Mouse (Mus musculus) kidney, postnatal 14 days (tissue): Measurements from ENCODE around the gene Spout1.
A peak's percentile ranks its signal among the peaks of the same experiment; 100 is the strongest.
"Not testable (repeated sequence)": the region's sequence is repeated elsewhere in the genome, so short reads cannot be mapped to it uniquely, and the experiment has no call there.

ENCODE experiments used
- DNase-seq: peaks from one replicate; pipeline ENCODE4 v3.0.0; 2022; ENCODE audit warnings: mixed read lengths

The Spout1 gene

DNA sequence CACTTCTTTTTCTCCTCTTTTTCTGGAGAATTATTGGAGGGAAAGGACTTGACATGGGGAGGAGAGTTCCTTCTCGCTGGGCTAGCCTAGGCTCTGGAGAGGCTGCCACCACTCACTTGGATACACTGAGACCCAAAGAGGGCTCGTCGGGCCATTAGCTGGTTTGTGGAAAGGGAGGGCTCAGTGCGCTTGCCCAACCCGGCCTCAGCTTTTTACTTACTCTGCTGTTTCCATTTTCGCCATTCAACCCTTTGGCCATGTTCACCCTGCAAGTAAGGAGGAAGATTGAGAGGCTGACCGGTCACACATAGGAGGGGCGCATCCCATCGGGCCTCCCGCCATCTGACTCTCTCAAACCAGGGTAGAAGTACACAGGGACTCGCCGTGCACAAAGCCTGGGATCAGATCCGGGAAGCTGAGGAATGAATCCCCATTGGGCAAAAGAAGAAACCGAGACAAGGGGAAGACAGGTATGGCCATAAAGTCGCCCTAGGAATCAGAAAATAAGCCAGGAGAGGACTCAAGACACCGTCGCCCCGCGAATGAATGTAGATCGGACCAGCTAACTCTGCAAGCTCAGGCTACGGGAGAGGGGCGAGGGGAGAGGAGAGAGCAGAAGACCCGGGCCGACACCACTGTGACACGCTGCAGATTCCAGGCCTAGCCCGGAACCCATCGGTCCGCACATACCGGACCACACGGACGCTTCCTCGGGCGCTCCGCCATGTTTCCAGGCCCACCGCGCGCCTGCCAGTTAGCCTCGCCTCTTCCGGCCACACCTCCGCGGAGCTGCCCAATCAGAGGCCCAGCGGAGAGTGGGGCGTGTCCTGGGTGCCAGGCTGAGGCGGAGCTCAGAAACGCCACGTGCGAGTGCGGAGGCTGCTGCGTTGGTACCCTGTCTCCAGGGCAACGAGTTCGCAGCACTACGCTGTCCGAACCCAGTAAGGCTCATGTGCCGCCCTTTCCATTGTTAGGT, at the start of gene Spout1:
Gene Spout1, minus strand, starts transcription at position 760 of the 976 bp plus-strand sequence.
- peak; percentile 96 for DNase-seq

- no peak for DNase-seq
Observed at GRCm38 (mm10) chr2:30216293-30216692, 38.0 kb upstream of the Spout1 start.

- DNase-seq, result peak; percentile 48
Observed at GRCm38 (mm10) chr2:30215493-30215892, 37.2 kb upstream of the Spout1 start.

GRCm38 (mm10) chr2:30214745-30215144, 36.5 kb upstream of the Spout1 start:
- DNase-seq, result no peak

- peak; percentile 36 for DNase-seq
Observed at GRCm38 (mm10) chr2:30212951-30213350, 34.7 kb upstream of the Spout1 start.

DNA sequence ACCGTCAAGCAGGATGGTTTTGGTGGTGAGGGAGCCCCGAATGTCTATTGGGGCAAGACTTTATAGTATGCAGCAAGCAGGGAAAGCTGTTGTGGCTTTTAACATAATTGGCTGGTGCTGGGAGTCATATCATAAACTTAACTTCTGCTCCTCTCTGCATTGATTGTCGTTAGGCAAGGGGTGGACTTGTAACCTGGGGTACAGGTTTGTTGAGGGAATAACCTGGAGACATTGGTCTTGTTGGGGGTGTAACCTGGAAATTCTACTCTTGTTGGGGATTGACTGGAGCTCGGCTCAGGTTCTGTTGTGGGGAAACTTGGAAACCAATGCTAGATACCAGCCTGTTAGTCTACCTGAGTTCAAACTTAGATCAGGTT, 33.9 kb upstream of the Spout1 start:
- DNase-seq, result no peak

DNA sequence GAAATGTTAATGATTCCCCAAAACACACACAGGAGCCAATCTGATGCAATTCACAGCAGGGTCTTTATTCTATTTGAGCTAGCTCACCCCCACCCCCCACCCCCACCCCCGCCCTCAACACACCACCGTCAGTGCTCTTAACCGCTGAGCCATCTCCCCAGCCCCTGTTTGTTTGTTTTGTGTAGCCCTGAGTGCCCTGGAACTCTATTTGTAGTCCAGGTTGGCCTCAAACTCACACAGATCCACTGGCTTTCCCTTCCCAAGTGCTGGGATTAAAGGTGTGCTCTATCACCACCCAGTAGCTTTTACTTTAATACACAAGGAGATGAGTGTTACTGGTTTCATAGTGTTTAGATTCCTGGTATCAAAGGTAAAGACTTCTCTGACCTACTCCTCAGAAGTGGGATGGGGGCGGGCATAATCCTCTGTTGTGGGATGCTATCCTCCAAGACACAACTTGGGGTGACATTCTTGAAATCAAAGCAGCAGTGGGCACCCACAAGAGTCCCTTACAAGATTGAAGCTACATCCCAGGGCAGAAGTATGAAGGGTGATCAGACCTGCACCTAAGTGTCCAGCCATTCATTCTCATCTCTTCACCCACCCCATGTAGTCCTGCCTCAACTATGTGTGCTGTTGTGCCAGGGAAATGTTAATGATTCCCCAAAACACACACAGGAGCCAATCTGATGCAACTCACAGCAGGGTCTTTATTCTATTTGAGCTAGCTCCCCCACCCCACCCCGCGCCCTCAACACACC, 33.3 kb upstream of the Spout1 start:
- DNase-seq, result no peak

DNA sequence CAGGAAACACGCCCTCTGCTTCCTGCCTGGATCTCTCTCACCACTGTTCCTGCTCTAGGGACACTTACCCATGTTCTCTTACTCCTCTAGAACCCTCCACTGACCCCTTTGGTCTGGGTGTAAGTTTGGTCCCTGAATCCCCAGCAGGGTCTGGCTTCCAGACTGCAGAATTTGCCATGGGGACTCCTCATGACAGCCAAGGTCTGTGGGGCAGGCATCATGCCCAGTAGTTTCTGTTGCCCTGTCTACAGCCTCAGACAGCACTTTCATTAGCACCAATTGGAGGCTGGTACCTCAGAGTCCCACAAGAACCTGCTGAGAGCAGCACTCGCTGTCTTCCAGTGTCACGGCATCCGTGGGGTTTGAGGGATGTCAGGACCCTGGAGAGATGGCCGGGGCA, 29.6 kb upstream of the Spout1 start:
- no peak for DNase-seq

GRCm38 (mm10) chr2:30207401-30207800, 29.1 kb upstream of the Spout1 start:
- no peak for DNase-seq

DNA sequence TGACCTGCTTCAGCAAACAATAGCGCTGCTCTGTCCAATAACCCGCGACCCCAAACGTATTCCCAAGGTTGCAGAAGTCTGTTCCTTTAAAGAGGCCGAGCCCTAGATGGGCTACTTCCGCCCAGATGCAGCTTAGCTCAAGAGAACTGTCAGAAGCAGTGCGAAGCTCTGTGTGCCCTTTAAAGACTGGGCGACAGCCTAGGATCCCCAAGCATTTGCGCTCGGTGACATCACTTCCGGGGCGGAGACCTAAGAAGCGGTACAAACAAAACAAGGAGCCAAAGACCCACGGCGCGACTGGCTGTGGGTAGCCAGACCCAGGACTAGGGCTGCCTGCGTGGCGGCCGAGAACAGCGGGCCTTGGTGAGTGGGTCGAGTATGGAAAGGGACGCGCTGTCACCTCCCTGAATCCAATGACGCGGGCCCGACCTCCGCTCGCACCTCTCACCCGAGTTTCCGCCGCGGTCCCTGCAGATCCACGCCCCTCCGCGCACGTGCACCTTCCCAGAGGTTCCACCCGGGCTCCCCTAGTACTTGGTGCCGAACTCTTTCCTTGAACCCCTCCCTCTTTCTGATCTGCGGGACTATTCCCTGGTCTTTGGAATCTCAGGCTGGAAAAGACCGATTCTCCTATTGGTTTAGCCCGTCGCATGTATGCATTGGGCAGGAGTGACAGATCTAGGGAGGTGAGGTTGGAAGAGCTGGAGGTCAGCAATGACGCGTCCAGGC, 27.5 kb upstream of the Spout1 start, which contains the start of gene Kyat1:
Gene Kyat1, minus strand, starts transcription at position 219 of the 729 bp plus-strand sequence.
- DNase-seq, result peak; percentile 96

DNA sequence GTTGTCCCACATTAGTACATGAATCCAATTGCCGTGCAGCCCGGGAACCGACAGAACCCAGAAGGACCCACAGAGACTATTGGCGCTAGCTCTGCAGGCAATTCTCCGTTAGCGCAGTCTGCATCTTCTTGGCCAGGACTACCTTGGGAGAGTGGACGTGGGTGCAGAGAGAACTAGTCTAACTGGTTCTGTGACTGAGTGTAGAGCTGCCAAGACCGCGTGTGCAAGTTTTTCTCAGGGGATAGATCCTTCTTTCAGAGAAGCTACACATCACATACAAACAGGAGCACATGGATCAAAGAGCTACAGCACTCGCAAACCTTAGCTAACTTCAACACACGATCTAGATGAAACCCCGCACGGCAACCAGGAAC, 27.0 kb upstream of the Spout1 start:
- no peak for DNase-seq

DNA sequence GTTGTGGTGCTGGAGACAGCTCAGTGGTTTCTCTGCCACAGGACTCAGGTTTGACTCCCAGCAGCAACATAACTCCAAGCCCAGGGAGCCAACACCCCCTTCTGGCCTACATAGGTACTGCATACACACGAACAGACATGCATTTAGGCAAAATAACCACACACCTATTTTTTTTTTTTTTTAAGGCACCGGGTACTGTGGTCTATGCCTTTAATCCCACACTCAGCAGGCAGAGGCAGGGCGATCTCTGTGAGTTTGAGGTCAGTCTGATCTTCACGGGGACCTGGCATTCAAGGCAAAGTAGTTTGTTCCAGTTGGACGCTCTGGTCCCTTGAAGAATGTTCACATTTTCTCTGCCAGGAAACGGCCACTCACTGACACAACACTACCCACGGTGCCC, 25.2 kb upstream of the Spout1 start:
- DNase-seq, result no peak

GRCm38 (mm10) chr2:30200388-30200925, 22.2 kb upstream of the Spout1 start:
- no peak for DNase-seq

- DNase-seq, result no peak
Observed at GRCm38 (mm10) chr2:30199984-30200383, 21.7 kb upstream of the Spout1 start.

- peak; percentile 64 for DNase-seq
Observed at GRCm38 (mm10) chr2:30198021-30198420, 19.8 kb upstream of the Spout1 start.

- no peak for DNase-seq
Observed at GRCm38 (mm10) chr2:30194656-30195055, 16.4 kb upstream of the Spout1 start.

GRCm38 (mm10) chr2:30191790-30192580, 13.7 kb upstream of the Spout1 start:
- DNase-seq, result peak; percentile 62

DNA sequence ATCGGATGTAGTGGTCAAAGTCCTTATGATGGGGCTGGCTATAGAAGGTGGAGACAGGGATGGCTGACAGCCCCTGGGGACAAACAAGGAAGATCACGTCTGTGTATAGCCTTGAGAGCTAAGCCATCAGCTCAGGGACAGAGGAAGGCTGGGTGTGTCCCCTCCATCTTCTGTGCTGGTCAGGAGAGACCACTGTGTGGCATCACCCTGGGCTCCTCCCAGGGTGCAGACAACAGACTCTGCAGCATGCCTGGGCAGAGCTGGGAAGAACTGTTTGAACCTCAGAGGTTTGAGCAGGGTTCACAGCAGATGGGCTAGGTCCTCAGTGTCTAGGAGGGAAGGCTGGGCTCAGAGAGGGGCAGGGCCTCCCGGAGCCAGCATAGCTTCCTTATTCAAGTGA, 7.4 kb upstream of the Spout1 start:
- DNase-seq, result no peak

- DNase-seq, result no peak
Observed at GRCm38 (mm10) chr2:30185276-30185675, 7.0 kb upstream of the Spout1 start.

- peak; percentile 58 for DNase-seq
Observed at GRCm38 (mm10) chr2:30183721-30184120, 5.5 kb upstream of the Spout1 start.

DNA sequence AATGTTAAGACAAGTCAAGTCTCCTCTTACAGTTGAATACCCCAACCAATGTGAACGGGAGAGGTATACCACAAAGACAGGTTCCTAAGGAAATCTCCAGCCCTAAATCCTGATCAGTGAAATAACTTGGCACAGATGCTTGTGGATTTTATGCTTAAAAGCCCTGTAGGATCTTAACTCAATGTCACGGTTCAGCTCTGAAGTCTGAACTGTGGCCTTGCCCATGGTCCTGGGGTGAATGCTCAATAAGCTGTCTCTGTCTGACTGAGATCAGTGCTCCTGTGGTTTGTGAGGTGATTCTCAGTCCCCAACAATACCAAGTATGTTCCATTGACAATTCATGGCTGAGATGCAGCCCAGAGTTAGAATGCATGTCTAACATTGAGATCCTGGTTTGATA, 4.2 kb upstream of the Spout1 start:
- no peak for DNase-seq

- not testable (repeated sequence) for DNase-seq
Observed at GRCm38 (mm10) chr2:30178711-30179110, 452 bp upstream of the Spout1 start.
